Mouse (Mus musculus) midbrain, postnatal 0 days (tissue): ENCODE measurements at regions not wholly inside any gene's neighbourhood (a gene's known extent, or its start where the extent isn't known, plus 50 kb on each side); places are given as distances from the start of the nearest gene placed in this dataset.

ENCODE experiments used
- ATAC-seq: fragments of 200-750 bp; cut with Nextera tagmentation; 2 replicates; pipeline ENCODE4 v1.8.0; 2017; ENCODE audit warnings: moderate number of reproducible peaks, mild to moderate bottlenecking, moderate TSS enrichment, moderate library complexity; ENCODE audit not compliant: low FRiP score
- DNase-seq: peaks from one replicate; pipeline ENCODE4 v3.0.0-alpha.2; 2015; ENCODE audit warnings: low spot score
- H3K27ac ChIP-seq: fragments of 300-500 bp; sonication (generic); 2 replicates; pipeline ENCODE4 v1.5.1; 2014; ENCODE audit warnings: low read depth, mild to moderate bottlenecking, low read length, mixed read lengths
- H3K27me3 ChIP-seq: fragments of 300-500 bp; sonication (generic); 2 replicates; pipeline ENCODE4 v1.6.1; 2014; ENCODE audit warnings: low read length, control low read depth, mixed read lengths; ENCODE audit not compliant: insufficient read depth
- H3K36me3 ChIP-seq: fragments of 300-500 bp; sonication (generic); 2 replicates; pipeline ENCODE4 v1.6.1; 2014; ENCODE audit warnings: low read length, control low read depth, mixed read lengths; ENCODE audit not compliant: insufficient read depth
- H3K4me1 ChIP-seq: fragments of 300-500 bp; sonication (generic); 2 replicates; pipeline ENCODE4 v1.6.1; 2014; ENCODE audit warnings: mild to moderate bottlenecking, control low read depth, antibody characterized with exemption, low read length, mixed read lengths; ENCODE audit not compliant: insufficient read depth
- H3K4me2 ChIP-seq: fragments of 300-500 bp; sonication (generic); 2 replicates; pipeline ENCODE4 v1.6.1; 2014; ENCODE audit warnings: low read depth, mild to moderate bottlenecking, low read length, mixed read lengths; ENCODE audit not compliant: poor library complexity, severe bottlenecking
- H3K4me3 ChIP-seq: fragments of 300-500 bp; sonication (generic); 2 replicates; pipeline ENCODE4 v1.5.1; 2014; ENCODE audit warnings: low read depth, mild to moderate bottlenecking, low read length, moderate library complexity
- H3K9ac ChIP-seq: fragments of 300-500 bp; sonication (generic); replicated peaks from 2 replicates; pipeline ENCODE4 v1.6.1; 2014; ENCODE audit warnings: mild to moderate bottlenecking, low read length, moderate library complexity, mixed read lengths; ENCODE audit not compliant: poor library complexity, severe bottlenecking
- H3K9me3 ChIP-seq: fragments of 300-500 bp; sonication (generic); 2 replicates; pipeline ENCODE4 v1.6.1; 2016; ENCODE audit warnings: low read length, control low read depth
- CTCF ChIP-seq: IDR thresholded peaks from 2 replicates; pipeline ENCODE4 v1.5.1; 2016; ENCODE audit warnings: antibody characterized with exemption, mild to moderate bottlenecking
- WGBS: fragments of 180-500 bp; shearing (Covaris S2); extraction: QIAGEN DNeasy Blood & Tissue Kit; methylation state at CpG from one replicate; pipeline ENCODE4 v1.1.7; 2014; 5-methylcytosine and 5-hydroxymethylcytosine counted together

- Histone ChIP-seq H3K27me3 (no peaks in the 10 kb centered on the region), H3K27ac (no peak overlapping the region), H3K4me3 (no peak overlapping the region), H3K9ac (no peak overlapping the region), H3K4me1 (no peaks in the 10 kb centered on the region), H3K36me3 (no peaks in the 10 kb centered on the region), H3K4me2 (no peak overlapping the region), H3K9me3 (no peaks in the 10 kb centered on the region)
- WGBS: 64% methylated on average over 6 of the region's 6 CpGs
- no peak for ATAC-seq
- no peak for TF ChIP-seq CTCF
- DNase-seq: no peak
Observed at GRCm38 (mm10) chr9:73223111-73223510, 109.9 kb downstream of the Rsl24d1 start.

GRCm38 (mm10) chr9:73240188-73240587 lies 127.0 kb downstream of the Rsl24d1 start:
- 71% methylated on average over 5 of the region's 5 CpGs for whole genome bisulfite sequencing
- no peak for DNase-seq
- H3K36me3 ChIP-seq: no peaks in the 10 kb centered on the region

GRCm38 (mm10) chr9:73242521-73243308 lies 129.5 kb downstream of the Rsl24d1 start:
- no peaks in the 10 kb centered on the region for H3K27me3 ChIP-seq
- no peak overlapping the region for H3K27ac ChIP-seq
- ATAC-seq: no peak
- H3K4me3 ChIP-seq: no peak overlapping the region
- peak; percentile 34 for DNase-seq
- H3K9ac ChIP-seq: no peak overlapping the region
- no peak for TF ChIP-seq CTCF
- no peaks in the 10 kb centered on the region for H3K9me3 ChIP-seq
- no peaks in the 10 kb centered on the region for H3K4me1 ChIP-seq
- H3K36me3 ChIP-seq: no peaks in the 10 kb centered on the region
- H3K4me2 ChIP-seq: no peak overlapping the region
- WGBS: 39% methylated on average over 4 of the region's 4 CpGs

More at GRCm38 (mm10) chr9:73240188-73240587, 127.0 kb downstream of the Rsl24d1 start:
- Histone ChIP-seq H3K9ac (no peak overlapping the region), H3K27ac (no peak overlapping the region), H3K9me3 (no peaks in the 10 kb centered on the region), H3K4me1 (no peaks in the 10 kb centered on the region), H3K4me3 (no peak overlapping the region), H3K27me3 (no peaks in the 10 kb centered on the region), H3K4me2 (no peak overlapping the region)
- TF ChIP-seq CTCF: no peak
- ATAC-seq: no peak

GRCm38 (mm10) chr9:73244177-73244576 lies 131.0 kb downstream of the Rsl24d1 start:
- H3K27me3 ChIP-seq: no peaks in the 10 kb centered on the region
- H3K9ac ChIP-seq: no peak overlapping the region
- H3K4me3 ChIP-seq: no peak overlapping the region
- WGBS: 70% methylated on average over 3 of the region's 3 CpGs
- no peak overlapping the region for H3K27ac ChIP-seq
- DNase-seq (no peak), ATAC-seq (no peak)
- TF ChIP-seq CTCF: no peak
- H3K4me1 ChIP-seq: no peaks in the 10 kb centered on the region
- no peaks in the 10 kb centered on the region for H3K9me3 ChIP-seq
- H3K4me2 ChIP-seq: no peak overlapping the region
- no peaks in the 10 kb centered on the region for H3K36me3 ChIP-seq

GRCm38 (mm10) chr9:73245524-73245923 lies 132.3 kb downstream of the Rsl24d1 start:
- Histone ChIP-seq H3K9ac (no peak overlapping the region), H3K9me3 (no peaks in the 10 kb centered on the region), H3K4me1 (no peaks in the 10 kb centered on the region), H3K27me3 (no peaks in the 10 kb centered on the region), H3K4me3 (no peak overlapping the region), H3K36me3 (no peaks in the 10 kb centered on the region), H3K4me2 (no peak overlapping the region), H3K27ac (peak overlapping the region; percentile 63)
- ATAC-seq: peak; percentile 68
- WGBS: 45% methylated on average over 7 of the region's 7 CpGs
- DNase-seq: peak; percentile 78
- TF ChIP-seq CTCF: peak; percentile 45

- Histone ChIP-seq H3K9me3 (no peaks in the 10 kb centered on the region), H3K9ac (no peak overlapping the region), H3K4me2 (no peak overlapping the region), H3K36me3 (no peaks in the 10 kb centered on the region), H3K4me1 (no peaks in the 10 kb centered on the region), H3K4me3 (no peak overlapping the region), H3K27me3 (no peaks in the 10 kb centered on the region), H3K27ac (no peak overlapping the region)
- no peak for TF ChIP-seq CTCF
- DNase-seq (no peak), ATAC-seq (no peak)
- WGBS: 66% methylated on average over 9 of the region's 9 CpGs
Observed at GRCm38 (mm10) chr9:73258171-73258570, 144.9 kb downstream of the Rsl24d1 start.
